Mouse (Mus musculus) 3134 (cell line): ENCODE results near the gene Ugt1a8.
"Not testable (repeated sequence)": the region's sequence is repeated elsewhere in the genome, so short reads cannot be mapped to it uniquely, and the experiment has no call there.

ENCODE experiments used
- DNase-seq: peaks from one replicate; pipeline ENCODE4 v3.0.0-alpha.2; 2011; ENCODE audit warnings: low spot score; ENCODE audit not compliant: insufficient read length; ENCODE audit errors: extremely low read depth

Ugt1a8 gene

GRCm38 (mm10) chr1:88105656-88106055 lies 18.0 kb downstream of the Ugt1a8 start:
- DNase-seq, result no peak

- not testable (repeated sequence) for DNase-seq
Observed at GRCm38 (mm10) chr1:88109027-88109557, 21.5 kb downstream of the Ugt1a8 start.

GRCm38 (mm10) chr1:88109604-88110003 lies 22.0 kb downstream of the Ugt1a8 start:
- not testable (repeated sequence) for DNase-seq

- not testable (repeated sequence) for DNase-seq
Observed at GRCm38 (mm10) chr1:88112769-88113168, 25.2 kb downstream of the Ugt1a8 start.

GRCm38 (mm10) chr1:88120550-88120949 lies 32.9 kb downstream of the Ugt1a8 start:
- not testable (repeated sequence) for DNase-seq

GRCm38 (mm10) chr1:88121521-88121920 lies 33.9 kb downstream of the Ugt1a8 start:
- not testable (repeated sequence) for DNase-seq

- DNase-seq, result not testable (repeated sequence)
Observed at GRCm38 (mm10) chr1:88125827-88126360, 38.3 kb downstream of the Ugt1a8 start.

- not testable (repeated sequence) for DNase-seq
Observed at GRCm38 (mm10) chr1:88129091-88129490, 41.5 kb downstream of the Ugt1a8 start.

- not testable (repeated sequence) for DNase-seq
Observed at GRCm38 (mm10) chr1:88130223-88130622, 42.6 kb downstream of the Ugt1a8 start.

GRCm38 (mm10) chr1:88133908-88134456 lies 46.4 kb downstream of the Ugt1a8 start:
- DNase-seq, result peak; percentile 15

GRCm38 (mm10) chr1:88134457-88135011 lies 46.9 kb downstream of the Ugt1a8 start, which contains the start of gene Ugt1a6a:
Gene Ugt1a6a (plus strand): TSS chr1:88134809.
- DNase-seq, result peak; percentile 44

GRCm38 (mm10) chr1:88135229-88135904 lies 47.8 kb downstream of the Ugt1a8 start:
- peak; percentile 52 for DNase-seq

GRCm38 (mm10) chr1:88136646-88137045 lies 49.0 kb downstream of the Ugt1a8 start:
- no peak for DNase-seq

- no peak for DNase-seq
Observed at GRCm38 (mm10) chr1:88137264-88137663, 49.7 kb downstream of the Ugt1a8 start.

- DNase-seq, result no peak
Observed at GRCm38 (mm10) chr1:88138145-88138544, 50.5 kb downstream of the Ugt1a8 start.

- DNase-seq, result not testable (repeated sequence)
Observed at GRCm38 (mm10) chr1:88140492-88140891, 52.9 kb downstream of the Ugt1a8 start.

- peak; percentile 19 for DNase-seq
Observed at GRCm38 (mm10) chr1:88143966-88144675, 56.5 kb downstream of the Ugt1a8 start.

GRCm38 (mm10) chr1:88145278-88145677 lies 57.7 kb downstream of the Ugt1a8 start:
- DNase-seq, result not testable (repeated sequence)

GRCm38 (mm10) chr1:88150133-88150532 lies 62.5 kb downstream of the Ugt1a8 start:
- DNase-seq, result not testable (repeated sequence)

- no peak for DNase-seq
Observed at GRCm38 (mm10) chr1:88158430-88158829, 70.8 kb downstream of the Ugt1a8 start.

GRCm38 (mm10) chr1:88165711-88166110 lies 78.1 kb downstream of the Ugt1a8 start, which contains the start of gene Ugt1a5:
Gene Ugt1a5 (plus strand): TSS chr1:88166012.
- DNase-seq, result no peak
